Mouse (Mus musculus): ENCODE measurements around the gene Gm2663. TPM values are rescaled to one million over a fixed set of nuclear protein-coding genes. Genes with fewer than 3 reads are reported as not detected.

Gene Gm2663
- polyA plus RNA-seq (2017; shearing (Covaris generic)), result 1.8 TPM

DNA sequence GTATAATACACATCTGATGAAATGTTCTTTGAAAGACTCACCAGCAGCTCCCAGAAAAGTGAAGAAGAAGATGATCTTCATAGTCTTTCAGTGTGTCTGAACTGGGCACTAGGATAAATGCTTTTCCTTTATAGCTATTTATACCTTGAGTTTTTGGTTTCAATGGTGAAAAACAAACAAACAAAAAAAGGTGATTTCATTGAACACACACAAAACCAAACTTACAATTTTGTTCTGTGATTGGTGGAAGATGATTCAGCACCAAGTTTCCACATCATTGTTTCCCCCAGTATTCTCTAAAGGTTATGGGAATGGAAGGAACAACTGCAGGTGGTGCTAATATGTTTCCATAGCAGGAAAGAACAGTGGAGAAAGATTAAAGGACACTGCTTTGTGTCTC is at the start of gene Gm2663:
Gene Gm2663, minus strand, starts transcription at position 101 of the 400 bp plus-strand sequence.

DNA sequence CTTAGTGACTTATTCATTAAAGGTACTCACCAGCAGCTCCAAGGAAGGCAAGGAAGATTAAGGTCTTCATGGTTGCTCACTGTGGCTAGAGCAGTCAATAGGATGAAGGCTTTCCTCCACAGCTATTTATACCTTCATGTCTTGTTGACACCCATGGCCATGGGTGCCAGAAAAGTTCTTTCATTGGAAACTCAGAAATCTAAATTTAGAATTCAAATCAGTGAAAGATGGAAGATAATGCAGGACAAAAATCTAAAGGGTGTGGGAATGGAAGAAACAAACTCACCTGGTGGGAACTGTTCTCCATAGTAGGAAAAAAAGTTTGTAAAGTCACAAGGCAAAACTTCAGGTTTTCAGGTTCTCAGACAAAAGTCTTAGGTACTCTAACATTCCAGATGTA is 36.1 kb upstream of the Gm2663 start, which contains the start of gene 2210010C04Rik:
Gene 2210010C04Rik, minus strand, starts transcription at position 101 of the 400 bp plus-strand sequence.

GRCm38 (mm10) chr6:40964454-40964853 is 34.8 kb downstream of the Gm2663 start, which contains the start of gene 1810009J06Rik:
TSS of gene 1810009J06Rik (plus strand) at chr6:40964754.

DNA sequence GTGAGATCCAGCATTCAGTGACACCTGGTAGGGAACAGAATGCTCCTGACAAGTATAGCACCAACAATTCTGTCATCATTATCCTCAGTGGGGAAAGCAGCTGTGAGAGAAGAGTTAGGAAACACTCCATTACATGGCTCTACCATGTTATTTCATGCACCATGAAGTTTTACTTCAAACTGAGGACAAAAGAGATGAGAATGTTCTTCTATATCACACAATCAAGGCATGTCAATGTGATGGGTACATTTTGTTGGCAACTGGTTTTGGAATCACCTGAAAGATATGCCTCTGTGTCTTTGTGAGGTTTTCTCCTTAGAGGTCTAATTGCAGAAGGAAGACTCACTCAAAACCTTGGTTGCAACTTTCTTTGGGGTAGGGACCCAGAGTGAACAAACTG is 47.5 kb downstream of the Gm2663 start, which contains the start of gene Gm4744:
Gene Gm4744, minus strand, starts transcription at position 101 of the 400 bp plus-strand sequence.

Other genes starting within 250 kb of the Gm2663 start
- gene Moxd2, start 112.0 kb downstream of the Gm2663 start, polyA plus RNA-seq (2017; shearing (Covaris generic)), result not detected
- gene Prss58, start 99.1 kb downstream of the Gm2663 start, polyA plus RNA-seq (2017; shearing (Covaris generic)), result not detected
- not detected for gene 1700074P13Rik, start 58.9 kb downstream of the Gm2663 start, polyA plus RNA-seq (2017; shearing (Covaris generic))
- not detected for gene Gm4744, start 47.6 kb downstream of the Gm2663 start, polyA plus RNA-seq (2017; shearing (Covaris generic))
- not detected for gene 1810009J06Rik, start 34.7 kb downstream of the Gm2663 start, polyA plus RNA-seq (2017; shearing (Covaris generic))
- gene 2210010C04Rik, start 36.0 kb upstream of the Gm2663 start, polyA plus RNA-seq (2017; shearing (Covaris generic)), result not detected